Comparison of ENCODE assay signal across 19 mouse cellular contexts in genomic region chr14:34370203-34370602, GRCm38 (mm10). TPM values are rescaled to one million over a fixed set of nuclear protein-coding genes. Genes with fewer than 3 reads are reported as not detected.
A peak's percentile ranks its signal among the peaks of the same experiment; 100 is the strongest.
DNase-seq lines count a peak whose midpoint lies in the region; ATAC-seq and TF ChIP-seq lines count a peak whose summit lies in the region.
"Had no signal": no experiment of that assay in that cellular context is flagged by ENCODE, and none has a peak within 500 bp of the region (broad histone marks: within the 10 kb centered on the region; RNA-seq: fewer than 3 reads in every experiment).

No protein-coding gene starts in this region.

- H3K79me2 ChIP-seq in liver, adult 2 months (ENCODE audit: control insufficient read depth, insufficient read depth, low read length) = no peaks in the 10 kb centered on the region

- H3K4me2 ChIP-seq in heart, postnatal 0 days (ENCODE audit: low read depth, low read length) = no peak overlapping the region
- H3K4me2 ChIP-seq in liver, embryonic 12.5 days = no peak overlapping the region
- H3K4me2 ChIP-seq: embryonic facial prominence, embryonic 13.5 days; hindbrain, embryonic 12.5 days; limb, embryonic 13.5 days; midbrain, embryonic 13.5 days had no signal

- no peaks in the 10 kb centered on the region for H3K9me3 ChIP-seq in heart, postnatal 0 days (replicated peaks; ENCODE audit: control insufficient read depth, low read length)
- 0 out of 2 replicates have a peak, but pooled peaks cover 4% of the 10 kb centered on the region for H3K9me3 ChIP-seq in liver, embryonic 12.5 days (replicated peaks)
- H3K9me3 ChIP-seq: embryonic facial prominence, embryonic 13.5 days; hindbrain, embryonic 12.5 days; limb, embryonic 13.5 days; midbrain, embryonic 13.5 days had no signal

- WGBS in heart, postnatal 0 days = 72% methylated on average over 3 of the region's 3 CpGs
- 61% methylated on average over 3 of the region's 3 CpGs for WGBS in liver, adult 2 months
- WGBS in liver, embryonic 12.5 days (ENCODE audit: insufficient replicate concordance) = 40% methylated on average over 3 of the region's 3 CpGs

- H3K27ac ChIP-seq in heart, postnatal 0 days (ENCODE audit: low read depth) = no peak overlapping the region
- no peak overlapping the region for H3K27ac ChIP-seq in liver, adult 2 months (replicated peaks; ENCODE audit: insufficient read depth, low read depth, low read length)
- no peak overlapping the region for H3K27ac ChIP-seq in liver, embryonic 12.5 days
- H3K27ac ChIP-seq: embryonic facial prominence, embryonic 13.5 days; hindbrain, embryonic 12.5 days; limb, embryonic 13.5 days; midbrain, embryonic 13.5 days had no signal

- H3K9ac ChIP-seq in heart, postnatal 0 days (replicated peaks; ENCODE audit: low read depth, low read length) = no peak overlapping the region
- no peak overlapping the region for H3K9ac ChIP-seq in liver, adult 2 months (ENCODE audit: low read depth, low read length)
- H3K9ac ChIP-seq in liver, embryonic 12.5 days = no peak overlapping the region
- H3K9ac ChIP-seq: embryonic facial prominence, embryonic 13.5 days; hindbrain, embryonic 12.5 days; limb, embryonic 13.5 days; midbrain, embryonic 13.5 days had no signal

- no peak overlapping the region for H3K4me3 ChIP-seq in heart, postnatal 0 days (ENCODE audit: low read depth, low read length)
- no peak overlapping the region for H3K4me3 ChIP-seq in liver, adult 2 months (ENCODE audit: insufficient read depth, low read depth, low read length)
- H3K4me3 ChIP-seq in liver, embryonic 12.5 days = no peak overlapping the region
- H3K4me3 ChIP-seq: embryonic facial prominence, embryonic 13.5 days; hindbrain, embryonic 12.5 days; limb, embryonic 13.5 days; midbrain, embryonic 13.5 days had no signal

- ATAC-seq in heart, postnatal 0 days (ENCODE audit: insufficient read depth, low read depth) = no peak
- no peak for ATAC-seq in liver, embryonic 12.5 days
- no peak for ATAC-seq in megakaryocyte progenitor cell, adult 5-6 weeks (replicated peaks; ENCODE audit: poor library complexity)
- ATAC-seq in CD4-positive, CD25-positive, alpha-beta regulatory T cell, adult 4 months = no peak
- ATAC-seq: midbrain, embryonic 13.5 days had no signal

- no peaks in the 10 kb centered on the region for H3K4me1 ChIP-seq in heart, postnatal 0 days (ENCODE audit: control insufficient read depth, insufficient read depth)
- no peaks in the 10 kb centered on the region for H3K4me1 ChIP-seq in liver, adult 2 months (ENCODE audit: control insufficient read depth, insufficient read depth, low read length)
- 0 out of 2 replicates have a peak, but pooled peaks cover 5% of the 10 kb centered on the region for H3K4me1 ChIP-seq in liver, embryonic 12.5 days

- TF ChIP-seq POLR2A in liver, adult 2 months (IDR thresholded peaks at IDR 0.05; ENCODE audit: extremely low read depth, insufficient read depth, low read length) = no peak

- no peaks in the 10 kb centered on the region for H3K27me3 ChIP-seq in heart, postnatal 0 days (ENCODE audit: control insufficient read depth, insufficient read depth, low read length)
- H3K27me3 ChIP-seq in liver, adult 2 months (ENCODE audit: control insufficient read depth, insufficient read depth, low read length) = no peaks in the 10 kb centered on the region
- no peaks in the 10 kb centered on the region for H3K27me3 ChIP-seq in liver, embryonic 12.5 days (replicated peaks)
- H3K27me3 ChIP-seq: embryonic facial prominence, embryonic 13.5 days; hindbrain, embryonic 12.5 days; limb, embryonic 13.5 days; midbrain, embryonic 13.5 days had no signal

- TF ChIP-seq EP300 in heart, postnatal 0 days (IDR thresholded peaks at IDR 0.05; ENCODE audit: low read depth) = no peak

- TF ChIP-seq CTCF in heart, postnatal 0 days (IDR thresholded peaks at IDR 0.05; ENCODE audit: low read depth) = 0 out of 2 replicates have a peak, but pooled peaks have one; percentile 7
- peak; percentile 81 for TF ChIP-seq CTCF in liver, adult 2 months (IDR thresholded peaks at IDR 0.05; ENCODE audit: low read depth, low read length)

- no peaks in the 10 kb centered on the region for H3K36me3 ChIP-seq in heart, postnatal 0 days (replicated peaks; ENCODE audit: control insufficient read depth, insufficient read depth, low read length)
- no peaks in the 10 kb centered on the region for H3K36me3 ChIP-seq in liver, adult 2 months (ENCODE audit: control insufficient read depth, insufficient read depth, low read length)
- H3K36me3 ChIP-seq in liver, embryonic 12.5 days = no peaks in the 10 kb centered on the region
- H3K36me3 ChIP-seq: embryonic facial prominence, embryonic 13.5 days; hindbrain, embryonic 12.5 days; limb, embryonic 13.5 days; midbrain, embryonic 13.5 days had no signal

- no peak for DNase-seq in heart, postnatal 0 days (ENCODE audit: low spot score)
- DNase-seq in heart, adult 9 months (ENCODE audit: low spot score in 2 of 2) = no peak
- DNase-seq in liver, adult 2 months (ENCODE audit: extremely low read depth, low read depth, low spot score) = peak; percentile 53
- peak; percentile 15 for DNase-seq in A20 (ENCODE audit: low read depth, low spot score)
- peak; percentile 10 for DNase-seq in MN1 (ENCODE audit: low spot score)
- DNase-seq: cerebellum, adult 11-12 months; gastrocnemius, postnatal 25 days; kidney, adult 11 months; thymus, postnatal 36 days had no signal

RNA-seq across cellular contexts. Expression of gene Sncg, which starts 4.4 kb away (rescaled TPM):
- total RNA-seq in heart, postnatal 0 days (2014; rRNA removed; ENCODE audit: low replicate concordance) = 0.31 and 3.1 TPM in 2 replicates
- 0.92 and 1.7 TPM in 2 replicates for polyA plus RNA-seq in heart, postnatal 0 days (2015; fragmentation: Nextera tagmentation; extraction: Ambion mirVana)
- 0.20 and 0.46 TPM in 2 replicates for total RNA-seq in liver, adult 2 months (2014; rRNA removed)
- 0.11 and 0.45 TPM in 2 replicates for polyA plus RNA-seq in liver, adult 2 months (2012; rRNA removed)
- 0.49 and 0.57 TPM in 2 replicates for polyA plus RNA-seq in liver, embryonic 12.5 days (2016; fragmentation: Nextera tagmentation; extraction: Ambion mirVana)
- not detected in 2 replicates for total RNA-seq in megakaryocyte progenitor cell, adult 5-6 weeks (2015)
- total RNA-seq in megakaryocyte progenitor cell, adult 5-6 weeks (2017) = not detected in 2 replicates
- not detected for polyA plus RNA-seq in CD4-positive, CD25-positive, alpha-beta regulatory T cell, adult 4 months (2017; shearing (Covaris generic))
- total RNA-seq: common myeloid progenitor, adult 5-6 weeks had no signal

RNA-seq across cellular contexts. Expression of gene Mmrn2, which starts 5.1 kb away (rescaled TPM):
- total RNA-seq in heart, postnatal 0 days (2014; rRNA removed; ENCODE audit: low replicate concordance) = 41.7 and 85.7 TPM in 2 replicates
- 18.7 and 20.4 TPM in 2 replicates for polyA plus RNA-seq in heart, postnatal 0 days (2015; fragmentation: Nextera tagmentation; extraction: Ambion mirVana)
- 9.2 and 10.7 TPM in 2 replicates for total RNA-seq in liver, adult 2 months (2014; rRNA removed)
- polyA plus RNA-seq in liver, adult 2 months (2012; rRNA removed) = 3.0 and 3.4 TPM in 2 replicates
- 3.5 and 3.7 TPM in 2 replicates for polyA plus RNA-seq in liver, embryonic 12.5 days (2016; fragmentation: Nextera tagmentation; extraction: Ambion mirVana)
- total RNA-seq in megakaryocyte progenitor cell, adult 5-6 weeks (2015) = not detected in 2 replicates
- not detected in 2 replicates for total RNA-seq in megakaryocyte progenitor cell, adult 5-6 weeks (2017)
- polyA plus RNA-seq in CD4-positive, CD25-positive, alpha-beta regulatory T cell, adult 4 months (2017; shearing (Covaris generic)) = under 1 TPM; 0.08 to 0.19 TPM
- total RNA-seq: common myeloid progenitor, adult 5-6 weeks had no signal

RNA-seq across cellular contexts. Expression of gene Fam25c, which starts 15.0 kb away (rescaled TPM):
- not detected in 2 replicates for total RNA-seq in heart, postnatal 0 days (2014; rRNA removed; ENCODE audit: low replicate concordance)
- polyA plus RNA-seq in heart, postnatal 0 days (2015; fragmentation: Nextera tagmentation; extraction: Ambion mirVana) = not detected in 2 replicates
- total RNA-seq in liver, adult 2 months (2014; rRNA removed) = 56.3 and 66.7 TPM in 2 replicates
- 74.3 and 146 TPM in 2 replicates for polyA plus RNA-seq in liver, adult 2 months (2012; rRNA removed)
- polyA plus RNA-seq in liver, embryonic 12.5 days (2016; fragmentation: Nextera tagmentation; extraction: Ambion mirVana) = not detected in 2 replicates
- not detected in 2 replicates for total RNA-seq in megakaryocyte progenitor cell, adult 5-6 weeks (2015)
- total RNA-seq in megakaryocyte progenitor cell, adult 5-6 weeks (2017) = not detected in 2 replicates
- not detected for polyA plus RNA-seq in CD4-positive, CD25-positive, alpha-beta regulatory T cell, adult 4 months (2017; shearing (Covaris generic))
- total RNA-seq: common myeloid progenitor, adult 5-6 weeks had no signal
- polyA plus RNA-seq: heart, embryonic 14.5 days; hindbrain, embryonic 12.5 days; midbrain, embryonic 13.5 days; spleen, adult 2 months had no signal

RNA-seq across cellular contexts. Expression of gene Glud1, which starts 59.7 kb away (rescaled TPM):
- 55.9 and 70.0 TPM in 2 replicates for total RNA-seq in heart, postnatal 0 days (2014; rRNA removed; ENCODE audit: low replicate concordance)
- 57.0 and 58.3 TPM in 2 replicates for polyA plus RNA-seq in heart, postnatal 0 days (2015; fragmentation: Nextera tagmentation; extraction: Ambion mirVana)
- total RNA-seq in liver, adult 2 months (2014; rRNA removed) = 691 and 755 TPM in 2 replicates
- polyA plus RNA-seq in liver, adult 2 months (2012; rRNA removed) = 633 and 710 TPM in 2 replicates
- 137 and 145 TPM in 2 replicates for polyA plus RNA-seq in liver, embryonic 12.5 days (2016; fragmentation: Nextera tagmentation; extraction: Ambion mirVana)
- 182 and 187 TPM in 2 replicates for total RNA-seq in megakaryocyte progenitor cell, adult 5-6 weeks (2015)
- 118 and 134 TPM in 2 replicates for total RNA-seq in megakaryocyte progenitor cell, adult 5-6 weeks (2017)
- polyA plus RNA-seq in CD4-positive, CD25-positive, alpha-beta regulatory T cell, adult 4 months (2017; shearing (Covaris generic)) = 10 to 100 TPM; 22.9 to 42.0 TPM

RNA-seq across cellular contexts. Expression of gene Shld2, which starts 59.9 kb away (rescaled TPM):
- 0.35 and 2.9 TPM in 2 replicates for total RNA-seq in heart, postnatal 0 days (2014; rRNA removed; ENCODE audit: low replicate concordance)
- 9.6 and 10.9 TPM in 2 replicates for polyA plus RNA-seq in heart, postnatal 0 days (2015; fragmentation: Nextera tagmentation; extraction: Ambion mirVana)
- 25.4 and 36.4 TPM in 2 replicates for total RNA-seq in liver, adult 2 months (2014; rRNA removed)
- 9.2 and 12.2 TPM in 2 replicates for polyA plus RNA-seq in liver, adult 2 months (2012; rRNA removed)
- 8.2 and 9.7 TPM in 2 replicates for polyA plus RNA-seq in liver, embryonic 12.5 days (2016; fragmentation: Nextera tagmentation; extraction: Ambion mirVana)
- total RNA-seq in megakaryocyte progenitor cell, adult 5-6 weeks (2015) = 7.9 and 13.2 TPM in 2 replicates
- 13.3 and 14.2 TPM in 2 replicates for total RNA-seq in megakaryocyte progenitor cell, adult 5-6 weeks (2017)
- polyA plus RNA-seq in CD4-positive, CD25-positive, alpha-beta regulatory T cell, adult 4 months (2017; shearing (Covaris generic)) = 10 to 100 TPM in 1 of 2 experiments, 1 to 10 TPM in 1; 8.8 to 12.1 TPM

Comparison
In these comparisons a context has a peak if more than half of its experiments do, and no peak if none do; other contexts are left out.
1. RNA of gene Fam25c, which starts 15.0 kb away (polyA plus RNA-seq): 74.3 to 146 TPM in liver, adult 2 months; not detected in heart, postnatal 0 days, not detected in liver, embryonic 12.5 days and not detected in CD4-positive, CD25-positive, alpha-beta regulatory T cell, adult 4 months; every median in the first group is over 10 times any median in the second.
2. DNase-seq: peak in liver, adult 2 months (single experiment), A20 (single experiment) and MN1 (single experiment); none in heart, postnatal 0 days (single experiment) and heart, adult 9 months (0 of 2).